Comparison of ENCODE assay signal across 10 mouse cellular contexts in the genomic region with DNA sequence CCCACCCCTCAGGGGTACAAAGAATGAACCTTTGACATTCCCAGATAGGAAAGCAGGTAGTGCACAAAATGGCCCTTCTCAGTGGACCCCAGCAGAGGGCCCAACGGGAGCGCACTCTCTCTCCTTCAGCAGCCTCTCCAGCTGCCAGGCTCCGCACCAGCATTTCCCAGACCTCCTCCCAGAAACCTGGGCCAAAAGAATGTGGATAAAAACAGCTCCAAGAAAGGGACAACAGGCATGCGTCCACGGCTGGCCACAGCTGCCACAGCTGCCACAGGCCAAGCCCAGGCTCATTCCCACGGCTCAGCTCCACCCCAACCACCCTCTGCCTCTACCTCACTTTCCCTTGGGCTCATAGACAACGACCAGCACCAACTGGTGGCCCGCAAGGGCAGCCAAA. TPM values are rescaled to one million over a fixed set of nuclear protein-coding genes. Genes with fewer than 3 reads are reported as not detected.
DNase-seq lines count a peak whose midpoint lies in the region; ATAC-seq lines count a peak whose summit lies in the region.
"Had no signal": no experiment of that assay in that cellular context is flagged by ENCODE, and none has a peak within 500 bp of the region (broad histone marks: within the 10 kb centered on the region; RNA-seq: fewer than 3 reads in every experiment).

No protein-coding gene starts in this region.

- H3K4me1 ChIP-seq in heart, embryonic 11.5 days (ENCODE audit: control insufficient read depth, insufficient read depth, low read length), result peaks cover 11% of the 10 kb centered on the region
- H3K4me1 ChIP-seq in brown adipose tissue, adult 24 weeks (ENCODE audit: control insufficient read depth, insufficient read depth, insufficient read length, low read length), result peaks cover 30% of the 10 kb centered on the region
- H3K4me1 ChIP-seq in heart, embryonic 16.5 days (ENCODE audit: control insufficient read depth, insufficient read depth, low read length), result peaks cover 13% of the 10 kb centered on the region; the same call in 1 of the 2 replicates
- peaks cover 7% of the 10 kb centered on the region for H3K4me1 ChIP-seq in lung, embryonic 16.5 days (replicated peaks; ENCODE audit: control insufficient read depth, insufficient read depth, low read length)

- no peak overlapping the region for H3K4me3 ChIP-seq in heart, embryonic 11.5 days (ENCODE audit: low read depth, low read length)
- no peak overlapping the region for H3K4me3 ChIP-seq in brown adipose tissue, adult 24 weeks (ENCODE audit: insufficient read depth, low read depth, low read length)
- H3K4me3 ChIP-seq in heart, embryonic 16.5 days (ENCODE audit: low read length), result no peak overlapping the region
- no peak overlapping the region for H3K4me3 ChIP-seq in lung, embryonic 16.5 days (ENCODE audit: low read length)

- H3K4me2 ChIP-seq in heart, embryonic 11.5 days, result no peak overlapping the region
- H3K4me2 ChIP-seq in heart, embryonic 16.5 days (ENCODE audit: low read depth, low read length), result no peak overlapping the region
- H3K4me2 ChIP-seq in lung, embryonic 16.5 days (ENCODE audit: low read depth, low read length), result no peak overlapping the region

- peak; percentile 67 to 81 for DNase-seq in heart, adult 18-20 months
- no peak for DNase-seq in layer of hippocampus, postnatal 36 days
- no peak for DNase-seq in urinary bladder, adult 2 months (ENCODE audit: low spot score)
- no peak for DNase-seq in embryo, embryonic 10 days (ENCODE audit: low spot score)
- DNase-seq: cerebellum, adult 9-10 months had no signal

- peaks cover 3% of the 10 kb centered on the region; the same call in 1 of the 2 replicates for H3K36me3 ChIP-seq in heart, embryonic 11.5 days (ENCODE audit: control insufficient read depth, insufficient read depth, low read length)
- H3K36me3 ChIP-seq in heart, embryonic 16.5 days (ENCODE audit: control insufficient read depth, insufficient read depth), result peaks cover 5% of the 10 kb centered on the region; the same call in 1 of the 2 replicates
- H3K36me3 ChIP-seq in lung, embryonic 16.5 days (ENCODE audit: control insufficient read depth, insufficient read depth, low read length), result peaks cover 8% of the 10 kb centered on the region

- H3K27ac ChIP-seq in heart, embryonic 11.5 days (ENCODE audit: low read depth, low read length), result no peak overlapping the region
- H3K27ac ChIP-seq in brown adipose tissue, adult 24 weeks (replicated peaks; ENCODE audit: low read depth, low read length), result peak overlapping the region; percentile 39
- H3K27ac ChIP-seq in heart, embryonic 16.5 days (ENCODE audit: low read length), result peak overlapping the region; percentile 3; the same call in 1 of the 2 replicates
- 0 out of 2 replicates have a peak overlapping the region, but pooled peaks have one; percentile 5 for H3K27ac ChIP-seq in lung, embryonic 16.5 days (ENCODE audit: low read length)

- 53% methylated on average over 8 of the region's 8 CpGs for WGBS in heart, embryonic 11.5 days (ENCODE audit: insufficient replicate concordance)
- WGBS in heart, embryonic 16.5 days, result 30% methylated on average over 8 of the region's 8 CpGs
- 39% methylated on average over 8 of the region's 8 CpGs for WGBS in lung, embryonic 16.5 days

- no peak for ATAC-seq in heart, embryonic 11.5 days (replicated peaks; ENCODE audit: insufficient number of reproducible peaks, low FRiP score, low TSS enrichment)
- ATAC-seq in heart, embryonic 16.5 days (replicated peaks; ENCODE audit: extremely low read depth, insufficient read depth, low FRiP score), result 0 out of 2 replicates have a peak, but pooled peaks have one; percentile 37
- peak; percentile 76 for ATAC-seq in lung, embryonic 16.5 days (ENCODE audit: low read depth)
- ATAC-seq: inflammation-experienced regulatory T-cells, adult 6 months had no signal

- H3K9me3 ChIP-seq in heart, embryonic 11.5 days (replicated peaks; ENCODE audit: control insufficient read depth, low read length), result no peaks in the 10 kb centered on the region
- H3K9me3 ChIP-seq in heart, embryonic 16.5 days (replicated peaks; ENCODE audit: control insufficient read depth, low read length), result no peaks in the 10 kb centered on the region
- peaks cover 3% of the 10 kb centered on the region; the same call in 1 of the 2 replicates for H3K9me3 ChIP-seq in lung, embryonic 16.5 days (ENCODE audit: control insufficient read depth, low read length)

- no peaks in the 10 kb centered on the region for H3K27me3 ChIP-seq in heart, embryonic 11.5 days (ENCODE audit: control insufficient read depth, insufficient read depth, low read length)
- H3K27me3 ChIP-seq in heart, embryonic 16.5 days (ENCODE audit: control insufficient read depth, insufficient read depth, low read length), result no peaks in the 10 kb centered on the region
- no peaks in the 10 kb centered on the region for H3K27me3 ChIP-seq in lung, embryonic 16.5 days (ENCODE audit: control insufficient read depth, insufficient read depth, low read depth, low read length)

- H3K9ac ChIP-seq in heart, embryonic 11.5 days (ENCODE audit: low read depth, low read length), result no peak overlapping the region
- no peak overlapping the region for H3K9ac ChIP-seq in heart, embryonic 16.5 days (ENCODE audit: low read length)
- H3K9ac ChIP-seq in lung, embryonic 16.5 days (ENCODE audit: low read length), result no peak overlapping the region

RNA-seq across cellular contexts. Expression of gene Pald1, which starts 25.7 kb away (rescaled TPM):
- 10 to 100 TPM; 16.0 to 16.2 TPM for total RNA-seq in heart, adult 18-20 months (2021)
- polyA plus RNA-seq in heart, embryonic 11.5 days (2014; fragmentation: Nextera tagmentation; extraction: Ambion mirVana), result 17.5 and 22.5 TPM in 2 replicates
- 22.9 and 31.9 TPM in 2 replicates for polyA plus RNA-seq in brown adipose tissue, adult 24 weeks (2012; ENCODE audit: insufficient read depth, insufficient read length, missing spikeins)
- polyA plus RNA-seq in heart, embryonic 16.5 days (2015; fragmentation: Nextera tagmentation; extraction: Ambion mirVana), result 21.0 and 28.4 TPM in 2 replicates
- 49.4 and 49.9 TPM in 2 replicates for polyA plus RNA-seq in lung, embryonic 16.5 days (2015; fragmentation: Nextera tagmentation; extraction: Ambion mirVana)
- 10 to 100 TPM; 14.3 to 15.4 TPM for total RNA-seq in layer of hippocampus, postnatal 36 days (2021)
- 14.0 and 14.3 TPM in 2 replicates for polyA plus RNA-seq in urinary bladder, adult 2 months (2012; rRNA removed)

Comparison
In these comparisons a context has a peak if more than half of its experiments do, and no peak if none do; other contexts are left out.
1. DNase-seq: peak in heart, adult 18-20 months (2 of 2); none in layer of hippocampus, postnatal 36 days (0 of 2), urinary bladder, adult 2 months (single experiment) and embryo, embryonic 10 days (single experiment).